Mouse (Mus musculus): Measurements from ENCODE around the gene L3mbtl3.

GRCm38 (mm10) chr10:26226241-26226640 is 149.5 kb downstream of the L3mbtl3 start:
- TF ChIP-seq CTCF (IDR thresholded peaks at IDR 0.05; ENCODE audit: low read depth) (no peak), EP300 (IDR thresholded peaks at IDR 0.05; ENCODE audit: low read depth) (no peak)

Measured in liver, postnatal 0 days (tissue).